Mouse (Mus musculus): ENCODE measurements at regions not wholly inside any gene's neighbourhood (a gene's known extent, or its start where the extent isn't known, plus 50 kb on each side); places are given as distances from the start of the nearest gene placed in this dataset.

- ATAC-seq (replicated peaks; ENCODE audit: insufficient number of reproducible peaks, low FRiP score, low TSS enrichment, low read depth) (no peak), DNase-seq (ENCODE audit: low spot score) (no peak)
- Histone ChIP-seq H3K27ac (replicated peaks; ENCODE audit: low read depth, low read length) (no peak overlapping the region), H3K4me3 (ENCODE audit: low read depth, low read length) (no peak overlapping the region), H3K4me1 (ENCODE audit: control insufficient read depth, insufficient read depth, low read length) (no peaks in the 10 kb centered on the region), H3K27me3 (ENCODE audit: control insufficient read depth, insufficient read depth, low read length) (no peaks in the 10 kb centered on the region), H3K9me3 (replicated peaks; ENCODE audit: control insufficient read depth, low read length) (no peaks in the 10 kb centered on the region), H3K36me3 (replicated peaks; ENCODE audit: control insufficient read depth, insufficient read depth, low read depth, low read length) (no peaks in the 10 kb centered on the region), H3K4me2 (ENCODE audit: low read depth, low read length) (no peak overlapping the region), H3K9ac (replicated peaks; ENCODE audit: low read length) (no peak overlapping the region)
- WGBS: 83% methylated on average over 2 of the region's 2 CpGs
These were observed 461.9 kb downstream of the Ofcc1 start for GRCm38 (mm10) chr13:39899332-39899731.

GRCm38 (mm10) chr13:39898412-39898979 is 462.8 kb downstream of the Ofcc1 start:
- Histone ChIP-seq H3K27me3 (ENCODE audit: control insufficient read depth, insufficient read depth, low read length) (no peaks in the 10 kb centered on the region), H3K9me3 (replicated peaks; ENCODE audit: control insufficient read depth, low read length) (no peaks in the 10 kb centered on the region), H3K27ac (replicated peaks; ENCODE audit: low read depth, low read length) (no peak overlapping the region), H3K4me2 (ENCODE audit: low read depth, low read length) (no peak overlapping the region), H3K4me1 (ENCODE audit: control insufficient read depth, insufficient read depth, low read length) (no peaks in the 10 kb centered on the region), H3K4me3 (ENCODE audit: low read depth, low read length) (no peak overlapping the region), H3K36me3 (replicated peaks; ENCODE audit: control insufficient read depth, insufficient read depth, low read depth, low read length) (no peaks in the 10 kb centered on the region), H3K9ac (replicated peaks; ENCODE audit: low read length) (no peak overlapping the region)
- ATAC-seq (replicated peaks; ENCODE audit: insufficient number of reproducible peaks, low FRiP score, low TSS enrichment, low read depth) (no peak), DNase-seq (ENCODE audit: low spot score) (no peak)
- WGBS: 76% methylated on average over 5 of the region's 5 CpGs

- no peaks in the 10 kb centered on the region for H3K4me1 ChIP-seq (ENCODE audit: control insufficient read depth, insufficient read depth, low read length)
- no peaks in the 10 kb centered on the region for H3K9me3 ChIP-seq (replicated peaks; ENCODE audit: control insufficient read depth, low read length)
- no peak overlapping the region for H3K4me3 ChIP-seq (ENCODE audit: low read depth, low read length)
- H3K27me3 ChIP-seq (ENCODE audit: control insufficient read depth, insufficient read depth, low read length): no peaks in the 10 kb centered on the region
- WGBS: 69% methylated on average over 5 of the region's 5 CpGs
- no peak overlapping the region for H3K9ac ChIP-seq (replicated peaks; ENCODE audit: low read length)
- ATAC-seq (replicated peaks; ENCODE audit: insufficient number of reproducible peaks, low FRiP score, low TSS enrichment, low read depth) (no peak), DNase-seq (ENCODE audit: low spot score) (peak; percentile 26)
- H3K4me2 ChIP-seq (ENCODE audit: low read depth, low read length): no peak overlapping the region
- H3K27ac ChIP-seq (replicated peaks; ENCODE audit: low read depth, low read length): no peak overlapping the region
- no peaks in the 10 kb centered on the region for H3K36me3 ChIP-seq (replicated peaks; ENCODE audit: control insufficient read depth, insufficient read depth, low read depth, low read length)
These were observed 467.1 kb downstream of the Ofcc1 start for GRCm38 (mm10) chr13:39894159-39894558.

GRCm38 (mm10) chr13:39881066-39881465 is 480.2 kb downstream of the Ofcc1 start:
- H3K27me3 ChIP-seq (ENCODE audit: control insufficient read depth, insufficient read depth, low read length): no peaks in the 10 kb centered on the region
- no peaks in the 10 kb centered on the region for H3K4me1 ChIP-seq (ENCODE audit: control insufficient read depth, insufficient read depth, low read length)
- H3K4me3 ChIP-seq (ENCODE audit: low read depth, low read length): no peak overlapping the region
- no peak overlapping the region for H3K27ac ChIP-seq (replicated peaks; ENCODE audit: low read depth, low read length)
- ATAC-seq (replicated peaks; ENCODE audit: insufficient number of reproducible peaks, low FRiP score, low TSS enrichment, low read depth): no peak
- H3K9ac ChIP-seq (replicated peaks; ENCODE audit: low read length): no peak overlapping the region
- H3K9me3 ChIP-seq (replicated peaks; ENCODE audit: control insufficient read depth, low read length): no peaks in the 10 kb centered on the region
- 84% methylated on average over 7 of the region's 7 CpGs for whole genome bisulfite sequencing
- H3K4me2 ChIP-seq (ENCODE audit: low read depth, low read length): no peak overlapping the region
- H3K36me3 ChIP-seq (replicated peaks; ENCODE audit: control insufficient read depth, insufficient read depth, low read depth, low read length): no peaks in the 10 kb centered on the region
- DNase-seq (ENCODE audit: low spot score): no peak

- H3K27me3 ChIP-seq (ENCODE audit: control insufficient read depth, insufficient read depth, low read length): no peaks in the 10 kb centered on the region
These were observed 481.1 kb downstream of the Ofcc1 start for GRCm38 (mm10) chr13:39880136-39880535.

GRCm38 (mm10) chr13:39877361-39878141 is 483.7 kb downstream of the Ofcc1 start:
- H3K4me3 ChIP-seq (ENCODE audit: low read depth, low read length): 0 out of 2 replicates have a peak overlapping the region, but pooled peaks have one; percentile 7
- H3K27ac ChIP-seq (replicated peaks; ENCODE audit: low read depth, low read length): no peak overlapping the region
- peak overlapping the region; percentile 39 for H3K4me2 ChIP-seq (ENCODE audit: low read depth, low read length)
- ATAC-seq (replicated peaks; ENCODE audit: insufficient number of reproducible peaks, low FRiP score, low TSS enrichment, low read depth) (peak; percentile 91), DNase-seq (ENCODE audit: low spot score) (peak; percentile 56)
- H3K36me3 ChIP-seq (replicated peaks; ENCODE audit: control insufficient read depth, insufficient read depth, low read depth, low read length): no peaks in the 10 kb centered on the region
- no peaks in the 10 kb centered on the region for H3K4me1 ChIP-seq (ENCODE audit: control insufficient read depth, insufficient read depth, low read length)
- WGBS: 23% methylated on average over 16 of the region's 16 CpGs
- H3K27me3 ChIP-seq (ENCODE audit: control insufficient read depth, insufficient read depth, low read length): no peaks in the 10 kb centered on the region
- peak overlapping the region; percentile 18; the same call in 1 of the 2 replicates for H3K9ac ChIP-seq (replicated peaks; ENCODE audit: low read length)
- H3K9me3 ChIP-seq (replicated peaks; ENCODE audit: control insufficient read depth, low read length): no peaks in the 10 kb centered on the region

More at GRCm38 (mm10) chr13:39880136-39880535, 481.1 kb downstream of the Ofcc1 start:
- Histone ChIP-seq H3K27ac (replicated peaks; ENCODE audit: low read depth, low read length) (no peak overlapping the region), H3K4me3 (ENCODE audit: low read depth, low read length) (no peak overlapping the region), H3K9me3 (replicated peaks; ENCODE audit: control insufficient read depth, low read length) (no peaks in the 10 kb centered on the region), H3K4me2 (ENCODE audit: low read depth, low read length) (no peak overlapping the region), H3K4me1 (ENCODE audit: control insufficient read depth, insufficient read depth, low read length) (no peaks in the 10 kb centered on the region), H3K36me3 (replicated peaks; ENCODE audit: control insufficient read depth, insufficient read depth, low read depth, low read length) (no peaks in the 10 kb centered on the region), H3K9ac (replicated peaks; ENCODE audit: low read length) (no peak overlapping the region)
- 51% methylated on average over 2 of the region's 2 CpGs for WGBS
- DNase-seq (ENCODE audit: low spot score) (no peak), ATAC-seq (replicated peaks; ENCODE audit: insufficient number of reproducible peaks, low FRiP score, low TSS enrichment, low read depth) (no peak)

GRCm38 (mm10) chr13:39852257-39852800 is 508.9 kb downstream of the Ofcc1 start:
- no peak for DNase-seq (ENCODE audit: low spot score)
- Histone ChIP-seq H3K9me3 (replicated peaks; ENCODE audit: control insufficient read depth, low read length) (no peaks in the 10 kb centered on the region), H3K27me3 (ENCODE audit: control insufficient read depth, insufficient read depth, low read length) (no peaks in the 10 kb centered on the region), H3K9ac (replicated peaks; ENCODE audit: low read length) (no peak overlapping the region), H3K4me3 (ENCODE audit: low read depth, low read length) (no peak overlapping the region), H3K36me3 (replicated peaks; ENCODE audit: control insufficient read depth, insufficient read depth, low read depth, low read length) (no peaks in the 10 kb centered on the region), H3K27ac (replicated peaks; ENCODE audit: low read depth, low read length) (no peak overlapping the region), H3K4me1 (ENCODE audit: control insufficient read depth, insufficient read depth, low read length) (no peaks in the 10 kb centered on the region), H3K4me2 (ENCODE audit: low read depth, low read length) (no peak overlapping the region)
- ATAC-seq (replicated peaks; ENCODE audit: insufficient number of reproducible peaks, low FRiP score, low TSS enrichment, low read depth): no peak
- 86% methylated on average over 6 of the region's 6 CpGs for WGBS

GRCm38 (mm10) chr13:39849391-39849790 is 511.9 kb downstream of the Ofcc1 start:
- DNase-seq (ENCODE audit: low spot score) (no peak), ATAC-seq (replicated peaks; ENCODE audit: insufficient number of reproducible peaks, low FRiP score, low TSS enrichment, low read depth) (no peak)
- 100% methylated on average over 1 of the region's 1 CpGs for WGBS
- Histone ChIP-seq H3K9me3 (replicated peaks; ENCODE audit: control insufficient read depth, low read length) (no peaks in the 10 kb centered on the region), H3K4me3 (ENCODE audit: low read depth, low read length) (no peak overlapping the region), H3K9ac (replicated peaks; ENCODE audit: low read length) (no peak overlapping the region), H3K27ac (replicated peaks; ENCODE audit: low read depth, low read length) (no peak overlapping the region), H3K4me1 (ENCODE audit: control insufficient read depth, insufficient read depth, low read length) (no peaks in the 10 kb centered on the region), H3K36me3 (replicated peaks; ENCODE audit: control insufficient read depth, insufficient read depth, low read depth, low read length) (no peaks in the 10 kb centered on the region), H3K27me3 (ENCODE audit: control insufficient read depth, insufficient read depth, low read length) (no peaks in the 10 kb centered on the region), H3K4me2 (ENCODE audit: low read depth, low read length) (no peak overlapping the region)
